In genomic region chr14:32112124-32112523, GRCm38 (mm10) we compare ENCODE assay signal across 43 mouse cellular contexts. TPM values are rescaled to one million over a fixed set of nuclear protein-coding genes. Genes with fewer than 3 reads are reported as not detected.
"Had no signal": no experiment of that assay in that cellular context is flagged by ENCODE, and none has a peak within 500 bp of the region (broad histone marks: within the 10 kb centered on the region; RNA-seq: fewer than 3 reads in every experiment).

No protein-coding gene starts in this region.

RNA-seq across cellular contexts. Expression of gene Msmb, which starts 29.7 kb away (rescaled TPM):
- total RNA-seq: heart, postnatal 10 days; heart, postnatal 14 days; heart, postnatal 25 days; heart, postnatal 36 days; heart, postnatal 4 days; hematopoietic stem cell, adult 5-6 weeks; hindbrain, postnatal 0 days; layer of hippocampus, adult 18-20 months; layer of hippocampus, adult 2 months; layer of hippocampus, adult 8-10 months; layer of hippocampus, postnatal 10 days; layer of hippocampus, postnatal 14 days; layer of hippocampus, postnatal 25 days; layer of hippocampus, postnatal 36 days; left cerebral cortex, adult 18-20 months; left cerebral cortex, adult 2 months; left cerebral cortex, adult 8-10 months had no signal
- polyA plus RNA-seq: heart, embryonic 10.5 days; heart, embryonic 11.5 days; heart, embryonic 12.5 days; heart, embryonic 13.5 days; heart, embryonic 14.5 days; heart, embryonic 15.5 days; heart, embryonic 16.5 days; heart, postnatal 0 days; hindbrain, embryonic 10.5 days; hindbrain, embryonic 11.5 days; hindbrain, embryonic 12.5 days; hindbrain, embryonic 13.5 days; hindbrain, embryonic 14.5 days; hindbrain, embryonic 15.5 days; hindbrain, embryonic 16.5 days; hindbrain, postnatal 0 days; inflammation-experienced regulatory T-cells, adult 6 months; intestine, embryonic 14.5 days; intestine, embryonic 15.5 days; intestine, embryonic 16.5 days; intestine, postnatal 0 days; kidney, adult 2 months; kidney, embryonic 14.5 days; kidney, embryonic 15.5 days; kidney, embryonic 16.5 days; kidney, postnatal 0 days; large intestine, adult 2 months had no signal
